Mouse (Mus musculus) myocyte (in vitro differentiated cells): ENCODE measurements at regions not wholly inside any gene's neighbourhood (a gene's known extent, or its start where the extent isn't known, plus 50 kb on each side); places are given as distances from the start of the nearest gene placed in this dataset.
A peak's percentile ranks its signal among the peaks of the same experiment; 100 is the strongest.

Experiments
- H3K27me3 ChIP-seq: one replicate; pipeline ENCODE4 v1.6.1; 2011; ENCODE audit not compliant: control insufficient read depth, insufficient read depth, insufficient read length
- H3K36me3 ChIP-seq: one replicate; pipeline ENCODE4 v1.6.1; 2011; ENCODE audit not compliant: control insufficient read depth, insufficient read depth
- H3K4me2 ChIP-seq: one replicate; pipeline ENCODE4 v1.6.1; 2011; ENCODE audit warnings: low read depth, control low read depth
- H3K4me3 ChIP-seq: one replicate; pipeline ENCODE4 v1.5.1; 2011; ENCODE audit warnings: mild to moderate bottlenecking, control low read depth, moderate library complexity
- H3K79me2 ChIP-seq: one replicate; pipeline ENCODE4 v1.6.1; 2011; ENCODE audit not compliant: control insufficient read depth, insufficient read depth
- H3ac ChIP-seq: one replicate; pipeline ENCODE4 v1.6.1; 2011; ENCODE audit not compliant: control insufficient read depth, insufficient read length
- CEBPB ChIP-seq: IDR thresholded peaks from 2 replicates; pipeline ENCODE4 v1.6.1; 2011; ENCODE audit warnings: mild to moderate bottlenecking, moderate library complexity; ENCODE audit not compliant: poor library complexity, insufficient read depth, severe bottlenecking
- E2F4 ChIP-seq: IDR thresholded peaks from one replicate; pipeline ENCODE4 v1.6.1; 2011; ENCODE audit warnings: mild to moderate bottlenecking, control low read depth, moderate library complexity; ENCODE audit not compliant: insufficient read depth
- MAX ChIP-seq: IDR thresholded peaks from one replicate; pipeline ENCODE4 v1.6.1; 2011; ENCODE audit warnings: low read depth, mild to moderate bottlenecking, control low read depth
- MYOD1 ChIP-seq, 3 experiments: IDR thresholded peaks; one replicate each; pipeline ENCODE4 v1.6.1; 2011; ENCODE audit warnings: control low read depth in 2 of 3, low read depth in 2 of 3, mild to moderate bottlenecking in 2 of 3, moderate library complexity in 1 of 3; ENCODE audit not compliant: insufficient read length in 2 of 3, control insufficient read depth in 1 of 3
- MYOG ChIP-seq, 3 experiments: IDR thresholded peaks; one replicate each; pipeline ENCODE4 v1.6.1; 2011; ENCODE audit warnings: control low read depth in 2 of 3, low read depth in 2 of 3, mild to moderate bottlenecking in 2 of 3; ENCODE audit not compliant: insufficient read length in 2 of 3, control insufficient read depth in 1 of 3, insufficient read depth in 1 of 3
- POLR2A ChIP-seq: IDR thresholded peaks from one replicate; pipeline ENCODE4 v1.6.1; 2011; ENCODE audit warnings: low read depth, mild to moderate bottlenecking, control low read depth, moderate library complexity; ENCODE audit not compliant: insufficient read length
- POLR2AphosphoS2 ChIP-seq: IDR thresholded peaks from one replicate; pipeline ENCODE4 v1.6.1; 2011; ENCODE audit warnings: low read depth, control low read depth; ENCODE audit not compliant: insufficient read length
- REST ChIP-seq: IDR thresholded peaks from one replicate; pipeline ENCODE4 v1.6.1; 2011; ENCODE audit warnings: mild to moderate bottlenecking, control low read depth, moderate library complexity; ENCODE audit not compliant: insufficient read depth, insufficient read length
- SRF ChIP-seq: IDR thresholded peaks from one replicate; pipeline ENCODE4 v1.6.1; 2011; ENCODE audit warnings: low read depth; ENCODE audit not compliant: control insufficient read depth, insufficient read length
- TCF12 ChIP-seq: IDR thresholded peaks from one replicate; pipeline ENCODE4 v1.6.1; 2011; ENCODE audit warnings: mild to moderate bottlenecking, control low read depth; ENCODE audit not compliant: poor library complexity, insufficient read depth, severe bottlenecking
- TCF3 ChIP-seq: IDR thresholded peaks from one replicate; pipeline ENCODE4 v1.6.1; 2011; ENCODE audit warnings: low read depth, control low read depth; ENCODE audit not compliant: insufficient read length
- USF1 ChIP-seq: IDR thresholded peaks from one replicate; pipeline ENCODE4 v1.6.1; 2011; ENCODE audit warnings: low read depth, mild to moderate bottlenecking, control low read depth, moderate library complexity

DNA sequence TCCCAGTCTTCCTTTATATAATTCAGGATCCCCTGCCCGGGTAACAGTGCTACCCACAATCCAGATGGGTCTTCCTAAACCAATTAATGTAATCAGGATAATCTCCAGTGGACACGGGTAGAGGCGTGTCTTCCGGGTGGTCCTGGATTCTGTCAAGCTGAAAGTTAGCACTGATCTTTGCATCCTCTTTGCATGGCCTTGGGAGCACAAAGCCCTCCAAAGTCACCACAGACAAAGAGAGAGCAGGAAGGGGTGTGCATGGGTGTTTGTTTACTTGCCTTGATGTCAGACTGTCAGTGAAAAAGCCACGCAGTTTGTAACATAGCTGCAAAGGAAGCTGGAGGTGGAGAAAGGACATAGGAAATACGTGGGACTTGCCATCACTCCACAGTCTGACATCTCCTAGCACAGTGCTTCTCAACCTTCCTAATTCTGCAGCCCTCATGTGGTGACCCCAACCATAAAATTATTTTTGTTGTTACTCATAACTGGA is 208.0 kb downstream of the Rplp1 start:
- no peak for TF ChIP-seq MYOD1 (IDR thresholded peaks at IDR 0.05; ENCODE audit: control insufficient read depth in 1 of 3, insufficient read length in 2 of 3, low read depth in 2 of 3)
- no peak for TF ChIP-seq TCF12
- TF ChIP-seq E2F4 = no peak
- no peak for TF ChIP-seq MYOG (IDR thresholded peaks at IDR 0.05; ENCODE audit: control insufficient read depth in 1 of 3, insufficient read depth in 1 of 3, insufficient read length in 2 of 3, low read depth in 2 of 3)
- TF ChIP-seq POLR2AphosphoS2 = no peak
- H3K36me3 ChIP-seq = no peaks in the 10 kb centered on the region
- no peak overlapping the region for H3ac ChIP-seq
- H3K4me2 ChIP-seq = no peak overlapping the region
- H3K4me3 ChIP-seq = no peak overlapping the region
- no peaks in the 10 kb centered on the region for H3K79me2 ChIP-seq
- no peaks in the 10 kb centered on the region for H3K27me3 ChIP-seq

DNA sequence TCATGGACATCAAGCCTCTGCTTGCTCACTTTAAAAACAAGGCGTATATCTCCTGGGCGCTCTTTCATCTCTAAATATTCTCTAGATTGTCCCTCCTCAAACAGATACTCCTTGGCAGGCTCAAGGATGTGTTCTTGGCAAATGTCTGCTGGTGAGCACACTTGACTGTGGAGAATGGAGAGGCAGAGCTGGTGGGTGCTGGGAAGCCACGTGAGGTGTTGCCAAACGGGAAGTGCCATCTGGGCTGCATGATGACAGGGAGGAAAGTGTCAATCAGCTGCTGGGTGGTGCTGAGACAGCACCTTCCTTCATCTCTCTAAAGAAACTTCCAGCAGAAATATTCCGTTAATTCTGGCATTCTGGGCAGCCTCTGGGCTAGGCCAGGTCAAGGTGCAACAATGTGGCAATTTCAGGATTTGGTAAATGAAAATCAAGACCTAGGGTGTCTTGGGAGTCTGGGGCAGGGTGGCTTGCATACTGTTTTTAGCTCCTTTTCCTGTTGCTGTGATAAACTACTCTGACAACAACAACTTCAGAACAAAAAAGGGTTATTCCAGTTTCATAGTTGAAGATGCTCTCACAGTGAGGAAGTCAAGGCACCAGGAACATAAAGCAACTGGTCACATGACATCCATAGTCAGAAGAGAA is 208.6 kb downstream of the Rplp1 start:
- Histone ChIP-seq H3K36me3 (no peaks in the 10 kb centered on the region), H3K4me2 (no peak overlapping the region), H3K4me3 (no peak overlapping the region), H3K27me3 (no peaks in the 10 kb centered on the region), H3ac (no peak overlapping the region), H3K79me2 (no peaks in the 10 kb centered on the region)
- TF ChIP-seq MYOD1 (IDR thresholded peaks at IDR 0.05; ENCODE audit: control insufficient read depth in 1 of 3, insufficient read length in 2 of 3, low read depth in 2 of 3) (peak in 1 of 3 experiments; percentile 17), USF1 (no peak), TCF12 (no peak), CEBPB (no peak), REST (no peak)

DNA sequence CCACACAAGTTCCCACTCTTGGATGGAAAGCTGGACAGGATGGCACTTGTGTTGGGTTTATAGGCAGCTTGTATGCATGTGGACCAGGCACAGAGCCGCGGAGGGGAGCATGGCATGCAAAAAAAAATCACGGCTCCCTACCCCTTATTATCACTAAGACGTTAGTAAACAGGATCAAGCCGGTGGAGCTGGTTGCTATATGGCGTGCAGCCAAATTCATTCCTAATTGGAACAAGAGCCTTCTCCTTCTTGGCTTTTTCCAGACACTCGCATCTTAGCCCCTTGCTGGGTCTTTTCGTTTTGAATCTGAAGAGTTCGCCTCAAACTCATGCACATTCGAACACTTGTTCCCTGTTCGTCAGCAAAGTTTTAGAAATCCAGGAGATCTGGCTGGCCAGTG is 211.0 kb downstream of the Rplp1 start:
- no peaks in the 10 kb centered on the region for H3K79me2 ChIP-seq
- no peaks in the 10 kb centered on the region for H3K36me3 ChIP-seq
- H3K27me3 ChIP-seq = no peaks in the 10 kb centered on the region
- no peak for TF ChIP-seq CEBPB
- TF ChIP-seq TCF3 = no peak
- no peak for TF ChIP-seq MYOD1 (IDR thresholded peaks at IDR 0.05; ENCODE audit: control insufficient read depth in 1 of 3, insufficient read length in 2 of 3, low read depth in 2 of 3)
- no peak for TF ChIP-seq POLR2A
- no peak for TF ChIP-seq USF1
- TF ChIP-seq MAX = no peak
- H3K4me3 ChIP-seq = no peak overlapping the region
- H3K4me2 ChIP-seq = no peak overlapping the region
- H3ac ChIP-seq = no peak overlapping the region

DNA sequence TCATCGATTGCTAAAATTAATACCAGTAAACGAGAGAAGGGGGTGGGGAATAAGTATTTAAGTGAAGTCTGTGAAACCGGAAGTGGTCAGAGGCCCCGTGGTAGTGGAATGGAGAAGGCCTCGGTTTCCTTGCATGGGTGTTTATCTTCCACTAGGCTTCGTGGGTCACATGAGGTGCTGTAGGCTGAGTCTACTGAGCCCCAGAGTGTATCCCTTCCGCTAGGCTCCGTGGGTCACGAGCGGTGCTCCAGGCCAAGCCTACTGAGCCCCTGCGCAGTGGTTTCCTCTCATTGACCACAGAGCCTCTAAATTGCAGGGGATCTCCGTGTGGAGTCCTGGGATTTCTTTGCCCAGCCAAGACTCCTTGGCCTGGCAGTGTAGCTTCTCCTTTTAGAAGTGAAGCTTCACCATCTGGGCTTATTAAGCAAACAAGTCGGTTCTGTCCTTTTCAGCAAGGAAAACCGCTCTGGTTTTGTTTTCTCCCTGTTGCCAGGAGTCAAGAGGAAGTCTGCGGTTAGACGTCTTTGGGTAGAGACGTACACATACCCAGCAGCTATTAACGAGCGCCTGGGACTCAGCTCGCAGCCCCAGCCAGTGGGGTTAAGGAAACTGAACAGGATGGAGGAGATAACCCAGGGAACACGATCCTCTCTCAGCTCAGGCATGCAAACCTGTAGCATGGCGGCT is 211.9 kb downstream of the Rplp1 start:
- Histone ChIP-seq H3K27me3 (no peaks in the 10 kb centered on the region), H3K36me3 (no peaks in the 10 kb centered on the region), H3K4me3 (no peak overlapping the region), H3K79me2 (no peaks in the 10 kb centered on the region), H3ac (no peak overlapping the region), H3K4me2 (no peak overlapping the region)
- no peak for TF ChIP-seq SRF
- no peak for TF ChIP-seq USF1
- TF ChIP-seq MAX = no peak
- no peak for TF ChIP-seq TCF12
- TF ChIP-seq CEBPB = no peak
- TF ChIP-seq POLR2A = no peak
- no peak for TF ChIP-seq POLR2AphosphoS2
- TF ChIP-seq MYOG (IDR thresholded peaks at IDR 0.05; ENCODE audit: control insufficient read depth in 1 of 3, insufficient read depth in 1 of 3, insufficient read length in 2 of 3, low read depth in 2 of 3) = no peak

DNA sequence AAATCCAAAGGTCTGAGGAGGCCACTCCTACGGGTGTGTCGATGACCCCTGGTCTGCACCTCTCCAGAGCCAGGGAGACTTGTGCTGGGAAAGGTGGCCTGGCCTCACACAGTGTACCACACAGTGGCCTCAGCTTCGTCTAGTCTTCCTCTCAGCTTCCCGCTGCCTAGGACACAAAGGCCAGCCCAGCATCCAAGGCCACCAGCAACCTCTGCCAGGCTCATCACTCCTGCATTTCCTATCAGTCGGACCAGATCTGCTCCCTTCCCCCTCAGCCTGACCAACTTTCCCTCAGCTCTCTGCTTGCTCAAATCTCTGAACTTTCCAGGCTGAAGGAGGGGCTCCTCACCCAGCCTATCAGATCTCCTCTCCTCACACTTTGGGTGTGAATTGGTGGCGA is 213.8 kb downstream of the Rplp1 start:
- H3K36me3 ChIP-seq = no peaks in the 10 kb centered on the region
- TF ChIP-seq POLR2A (no peak), TCF3 (no peak), MYOD1 (IDR thresholded peaks at IDR 0.05; ENCODE audit: control insufficient read depth in 1 of 3, insufficient read length in 2 of 3, low read depth in 2 of 3) (no peak), REST (no peak), MAX (no peak), SRF (no peak)
- no peaks in the 10 kb centered on the region for H3K79me2 ChIP-seq
- no peak overlapping the region for H3ac ChIP-seq
- no peak overlapping the region for H3K4me3 ChIP-seq
- H3K27me3 ChIP-seq = no peaks in the 10 kb centered on the region
- no peak overlapping the region for H3K4me2 ChIP-seq

DNA sequence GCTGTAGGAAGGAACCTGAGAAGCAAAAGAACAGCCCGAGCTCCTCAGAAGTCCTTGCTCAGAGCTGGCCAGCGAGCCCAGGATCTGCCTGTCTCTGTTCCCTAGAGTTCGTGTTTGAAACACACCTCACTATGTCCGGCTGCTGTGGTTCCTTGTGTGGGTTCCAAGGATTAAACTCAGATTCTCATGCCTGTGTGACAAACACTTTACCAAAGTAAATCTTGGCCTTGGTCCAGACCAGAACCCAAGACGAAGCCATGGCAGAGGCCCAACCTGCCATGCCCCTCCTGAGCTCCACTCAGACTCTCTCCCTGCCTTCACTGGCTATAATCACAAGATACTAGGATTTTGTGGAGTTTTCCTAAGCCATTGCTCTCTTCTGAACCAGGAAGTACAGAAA is 214.7 kb downstream of the Rplp1 start:
- Histone ChIP-seq H3ac (no peak overlapping the region), H3K79me2 (no peaks in the 10 kb centered on the region), H3K27me3 (no peaks in the 10 kb centered on the region), H3K4me2 (no peak overlapping the region), H3K36me3 (no peaks in the 10 kb centered on the region), H3K4me3 (no peak overlapping the region)
- TF ChIP-seq REST (no peak), MAX (no peak), TCF12 (no peak), MYOG (IDR thresholded peaks at IDR 0.05; ENCODE audit: control insufficient read depth in 1 of 3, insufficient read depth in 1 of 3, insufficient read length in 2 of 3, low read depth in 2 of 3) (no peak), MYOD1 (IDR thresholded peaks at IDR 0.05; ENCODE audit: control insufficient read depth in 1 of 3, insufficient read length in 2 of 3, low read depth in 2 of 3) (no peak), CEBPB (no peak), SRF (no peak), TCF3 (no peak), USF1 (no peak), POLR2AphosphoS2 (no peak), E2F4 (no peak), POLR2A (no peak)
